Mouse (Mus musculus): Measurements from ENCODE around the gene Prune2.

The Prune2 gene

DNA sequence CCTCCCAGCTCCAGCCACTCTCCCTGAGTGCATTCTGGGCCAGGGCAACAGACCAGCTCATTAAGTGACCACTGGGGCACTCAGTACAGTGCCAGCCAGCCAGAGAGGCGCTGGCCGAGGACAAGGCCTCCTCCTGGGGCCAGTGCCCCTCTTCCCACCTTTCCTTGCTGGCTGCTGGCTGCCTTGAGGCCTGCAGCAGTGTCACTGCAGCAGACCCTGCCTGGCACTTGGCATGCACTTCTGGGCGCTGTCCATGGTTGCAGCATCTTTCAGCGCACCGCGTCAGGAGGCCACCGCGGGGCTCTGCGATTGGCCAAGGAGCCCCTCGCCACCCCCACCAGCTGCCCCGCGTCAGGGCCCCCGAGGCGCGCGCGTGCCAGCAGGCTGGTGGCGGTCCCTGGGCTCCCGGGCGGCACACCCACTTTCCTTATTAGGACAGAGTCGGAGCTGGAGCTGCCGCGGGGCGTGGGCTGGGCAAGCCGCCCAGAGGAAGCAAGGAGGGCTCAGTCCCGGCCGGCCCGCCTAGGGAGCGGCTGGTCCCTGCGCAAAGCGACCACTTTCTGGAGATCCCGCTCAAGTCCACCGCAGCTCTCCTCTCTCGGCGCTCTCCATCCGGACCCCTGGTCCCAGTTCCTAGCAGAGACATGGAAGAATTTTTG is at the start of gene Prune2:
Gene Prune2, plus strand, starts transcription at position 506 of the 659 bp plus-strand sequence.
- peak; percentile 52 for DNase-seq

DNA sequence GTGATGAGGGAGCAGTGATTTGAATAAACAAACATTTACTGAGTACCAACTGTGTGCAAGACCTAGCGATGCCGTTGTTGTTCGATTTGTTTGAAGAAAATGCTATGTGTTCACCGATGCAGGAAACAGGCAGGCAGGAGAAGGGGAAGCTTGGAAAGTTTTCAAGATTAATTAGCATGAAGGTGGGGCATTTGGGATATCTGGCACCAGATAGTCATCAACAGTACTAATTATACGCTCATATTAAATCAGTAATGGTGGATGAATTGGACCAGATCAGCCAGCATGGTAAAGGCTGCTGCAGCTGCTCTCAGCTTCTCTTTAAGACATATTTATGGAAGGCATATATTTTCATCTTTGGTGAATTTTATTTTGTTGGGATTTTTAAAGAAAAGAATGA is 44.4 kb upstream of the Prune2 start:
- DNase-seq, result no peak

DNA sequence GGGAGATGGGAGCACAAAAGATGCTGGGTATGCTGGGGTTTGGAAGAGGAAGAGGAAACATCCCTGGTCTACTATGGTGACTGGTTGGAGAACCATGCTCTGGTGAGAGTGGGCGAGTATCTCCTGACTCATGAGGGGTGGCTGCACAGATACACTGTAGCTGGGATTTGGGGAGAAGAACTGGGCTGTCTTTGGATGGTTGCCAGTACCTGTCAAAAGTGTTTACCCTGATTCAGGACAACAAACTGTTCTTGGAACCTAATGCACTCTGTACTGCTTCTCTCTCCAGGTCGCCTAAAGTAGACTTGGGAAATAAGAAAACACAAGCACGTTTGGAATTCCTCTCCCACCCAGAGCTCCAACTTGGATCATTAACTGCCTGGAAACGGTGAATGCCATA is 31.4 kb upstream of the Prune2 start:
- no peak for DNase-seq

DNA sequence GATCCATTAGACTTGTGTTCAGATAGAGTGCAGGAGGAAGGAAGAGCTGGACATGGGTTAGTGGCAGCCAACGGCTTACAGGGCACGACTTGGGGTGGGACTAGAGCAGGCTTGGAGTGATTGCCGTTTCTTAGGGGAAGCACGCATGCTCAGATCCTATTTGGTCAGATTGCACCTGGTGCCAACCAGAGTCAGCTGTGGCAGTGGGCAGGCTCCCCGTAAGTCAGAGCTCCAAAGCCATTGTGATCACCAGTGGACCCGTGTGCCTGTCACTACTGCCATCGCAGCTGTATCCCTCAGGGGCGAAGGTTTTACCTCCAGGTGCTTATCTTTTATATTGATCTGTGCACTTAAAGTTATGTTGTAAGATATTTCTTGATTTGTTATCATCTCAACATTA is 21.3 kb upstream of the Prune2 start:
- no peak for DNase-seq

DNA sequence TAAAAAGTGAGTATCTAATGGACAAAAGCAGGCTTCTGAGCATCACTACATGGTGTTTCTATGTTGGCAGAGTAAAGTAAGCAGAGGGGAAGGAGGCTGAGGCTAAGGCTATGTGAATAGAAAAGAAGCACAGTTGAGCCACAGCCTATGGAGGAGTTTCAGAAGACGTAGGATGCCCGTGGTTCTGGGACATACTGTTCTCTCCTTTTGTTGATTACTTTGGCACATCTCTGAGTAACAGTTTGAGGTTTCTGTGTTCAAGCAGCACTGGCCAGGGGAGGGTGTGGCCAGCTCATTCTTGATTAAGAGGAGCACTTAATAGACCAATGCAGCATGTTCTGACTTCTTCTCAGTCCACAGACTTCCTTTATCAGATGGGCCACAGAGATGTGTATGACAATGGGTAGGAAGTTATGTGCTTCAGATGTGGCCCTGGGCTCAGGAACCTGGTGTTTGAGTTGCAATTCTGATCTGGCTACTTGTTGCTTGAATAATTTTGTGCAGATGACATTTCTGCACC is 7.1 kb upstream of the Prune2 start:
- no peak for DNase-seq

DNA sequence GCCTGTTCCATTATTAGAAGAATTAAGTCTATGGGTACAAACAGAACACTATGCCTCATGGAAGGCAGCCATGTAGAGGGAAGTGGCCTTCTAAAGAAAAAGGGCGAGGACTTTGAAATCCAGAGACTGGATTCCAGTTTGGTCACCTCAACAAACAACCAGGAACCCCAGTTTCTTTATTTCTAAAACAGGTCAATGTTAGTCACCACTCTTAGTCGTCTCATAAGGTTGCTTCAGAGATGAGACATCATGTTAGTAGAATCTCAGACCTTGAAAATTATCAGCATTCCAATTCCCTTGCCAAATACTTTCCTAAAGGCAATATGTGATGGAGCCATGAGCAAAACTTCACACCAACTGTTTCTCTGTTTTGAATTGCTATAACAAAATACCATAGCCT is 6.6 kb upstream of the Prune2 start:
- no peak for DNase-seq

DNA sequence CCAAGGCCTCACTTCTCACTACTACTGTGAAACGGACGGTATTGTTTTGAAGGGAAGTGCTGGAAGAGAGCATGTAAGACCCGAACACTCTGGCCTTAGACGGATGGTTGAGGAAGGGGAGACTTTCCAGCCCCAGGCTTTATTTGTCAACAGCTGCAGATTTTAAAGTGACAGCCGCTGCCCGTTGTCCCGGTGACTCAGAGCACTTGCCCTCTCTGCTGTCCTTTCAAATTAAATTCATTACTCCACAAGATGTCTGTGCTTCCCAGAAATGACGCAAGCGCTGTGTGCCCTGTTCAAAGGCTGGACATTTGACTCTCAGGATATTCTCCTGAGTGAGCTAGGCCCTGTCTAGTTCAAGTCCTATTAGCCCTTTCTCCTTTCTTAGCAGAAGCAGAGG is 5.9 kb upstream of the Prune2 start:
- no peak for DNase-seq

DNA sequence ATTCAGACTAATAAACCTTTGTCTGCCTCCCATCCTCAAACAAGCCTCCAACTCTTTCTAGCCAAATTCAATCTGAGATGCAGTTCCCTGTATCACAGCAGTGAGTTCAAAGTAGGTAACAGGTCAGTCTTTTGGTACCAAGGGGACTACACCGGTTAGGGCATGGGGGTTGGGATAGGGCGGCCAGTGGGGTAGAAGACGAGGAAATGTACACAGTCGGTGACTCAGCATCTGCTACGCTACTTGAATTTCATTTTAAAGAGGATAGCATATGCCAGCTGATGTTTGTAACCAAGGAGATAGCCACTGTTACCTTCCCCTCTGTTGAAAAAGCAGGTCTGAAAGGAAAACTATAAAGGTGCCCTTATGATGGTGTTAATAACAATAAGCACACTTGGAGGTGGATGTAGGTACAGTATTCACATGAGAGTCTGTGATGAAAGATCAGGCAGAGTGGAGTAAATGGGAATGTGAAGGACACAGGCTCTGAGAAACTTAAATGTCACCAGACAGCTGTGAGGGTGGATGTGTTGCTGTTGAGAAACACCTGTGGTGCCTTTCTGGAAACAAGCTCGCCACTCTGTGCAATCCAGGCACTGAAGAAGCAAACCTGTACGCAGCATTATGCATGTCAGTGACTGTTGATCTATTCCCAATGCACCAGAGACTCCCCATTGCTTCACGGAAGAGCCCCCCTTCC is 5.1 kb upstream of the Prune2 start:
- no peak for DNase-seq

DNA sequence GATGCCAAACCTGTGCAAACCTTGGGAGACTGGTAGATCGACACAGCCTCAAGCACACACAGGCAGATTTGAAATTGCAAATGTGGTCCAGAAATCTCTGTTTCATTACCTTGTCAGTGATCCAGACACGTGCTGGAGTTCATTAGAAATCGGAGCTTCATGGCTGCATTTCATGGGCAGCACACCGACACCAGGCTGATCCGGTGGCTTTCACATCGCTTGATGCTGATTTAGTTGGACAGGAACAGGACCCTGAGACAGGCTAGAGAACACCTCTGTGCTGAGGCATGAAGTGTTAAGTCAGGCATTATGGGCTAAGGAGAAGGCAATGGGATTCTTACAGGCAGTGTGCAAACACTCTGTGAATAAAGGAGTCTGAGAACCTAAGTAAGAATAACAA is 1.2 kb upstream of the Prune2 start:
- no peak for DNase-seq

DNA sequence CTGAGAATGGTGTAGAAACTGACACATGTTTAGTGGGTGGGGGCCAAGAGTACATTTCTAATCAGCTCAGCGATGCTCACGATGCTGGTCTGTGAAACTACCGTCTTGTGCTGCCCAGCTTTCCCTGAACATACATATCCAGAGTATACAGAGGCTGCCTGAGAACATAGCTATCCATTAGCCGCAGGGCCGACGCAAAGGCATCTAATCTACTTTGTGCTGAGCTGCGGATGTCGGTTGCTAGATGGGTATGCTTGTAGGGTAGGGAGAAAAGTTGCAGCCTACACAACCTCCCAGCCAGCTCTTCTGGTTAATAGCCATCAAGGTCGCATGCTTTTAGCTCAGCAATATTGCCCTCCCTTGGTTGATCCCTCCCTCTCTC is 696 bp upstream of the Prune2 start:
- DNase-seq, result no peak

DNA sequence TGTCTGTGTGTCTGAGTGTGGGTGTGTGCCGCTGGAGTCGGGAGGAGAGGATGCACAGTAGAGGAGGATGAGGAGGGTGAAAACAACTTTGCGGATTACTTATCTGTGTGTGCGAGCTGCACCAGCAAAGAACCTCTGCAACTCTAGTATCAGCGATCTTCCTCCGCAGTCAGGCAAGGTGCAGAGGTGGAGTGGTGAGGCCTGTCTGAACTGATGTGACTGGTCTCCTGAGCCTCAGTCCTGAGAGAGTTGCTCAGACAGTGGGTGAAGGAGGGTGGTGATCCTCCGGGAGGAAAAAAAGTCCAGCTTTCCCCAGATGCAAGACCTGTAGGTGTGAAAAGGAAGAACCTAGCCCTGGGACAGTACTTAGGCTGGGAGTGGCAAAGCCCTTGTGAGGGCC is 401 bp downstream of the Prune2 start:
- DNase-seq, result no peak

DNA sequence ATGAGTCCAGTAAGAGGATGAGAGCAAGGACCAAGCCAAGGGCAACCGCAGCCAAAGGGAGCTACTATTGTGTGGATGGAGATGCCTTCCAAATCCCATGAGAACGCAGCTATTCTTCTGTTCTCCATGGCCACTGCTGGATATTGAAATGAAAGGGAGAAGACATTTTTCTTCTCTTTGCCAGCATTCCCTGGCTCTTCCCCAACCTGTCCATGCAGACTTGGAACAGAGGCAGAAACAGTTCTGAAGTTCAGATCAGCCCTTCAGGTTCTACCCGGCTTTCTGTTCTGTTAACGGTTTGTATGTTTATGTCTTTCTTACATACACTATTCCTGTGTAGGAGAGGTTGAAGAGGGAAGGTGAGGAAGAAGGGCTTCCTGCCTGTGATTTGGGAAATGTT is 3.1 kb downstream of the Prune2 start:
- DNase-seq, result no peak

DNA sequence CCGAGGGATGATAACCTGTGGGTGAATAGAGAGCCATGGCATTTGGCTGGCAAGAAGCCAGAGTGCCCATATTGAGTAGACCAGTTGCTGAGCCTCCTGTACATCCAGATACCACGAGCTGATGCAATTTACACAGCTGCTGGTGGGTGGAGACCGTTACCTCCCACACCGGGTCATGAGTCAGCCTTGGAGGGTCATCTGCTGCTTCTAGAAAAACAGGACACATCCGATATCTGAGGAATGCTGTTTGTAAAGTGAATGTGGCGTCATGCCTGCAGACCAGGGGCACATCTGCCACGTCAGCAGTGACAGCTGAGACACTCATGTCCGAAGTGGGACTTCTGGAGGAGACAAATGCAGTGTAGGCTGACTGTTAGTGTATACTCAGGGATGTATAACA is 3.6 kb downstream of the Prune2 start:
- DNase-seq, result no peak

DNA sequence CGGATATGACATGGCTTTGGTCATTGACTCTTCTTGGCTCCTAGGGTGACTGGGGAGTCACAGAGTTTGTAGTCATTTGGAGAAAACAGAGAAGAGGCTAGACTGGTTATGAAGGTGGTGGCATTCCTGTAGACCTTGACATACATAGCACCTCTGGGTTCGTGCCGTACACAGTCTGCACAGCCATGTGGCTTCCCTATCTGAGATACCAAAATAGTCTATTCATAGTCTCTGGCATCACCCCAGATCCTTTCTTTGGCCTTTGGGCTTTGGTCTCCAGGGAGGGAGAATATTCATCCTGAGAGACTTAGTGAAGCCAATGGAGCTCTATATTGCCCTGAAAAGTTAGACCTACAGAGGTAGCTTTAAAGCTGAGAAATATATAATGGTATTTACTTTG is 5.1 kb downstream of the Prune2 start:
- no peak for DNase-seq

DNA sequence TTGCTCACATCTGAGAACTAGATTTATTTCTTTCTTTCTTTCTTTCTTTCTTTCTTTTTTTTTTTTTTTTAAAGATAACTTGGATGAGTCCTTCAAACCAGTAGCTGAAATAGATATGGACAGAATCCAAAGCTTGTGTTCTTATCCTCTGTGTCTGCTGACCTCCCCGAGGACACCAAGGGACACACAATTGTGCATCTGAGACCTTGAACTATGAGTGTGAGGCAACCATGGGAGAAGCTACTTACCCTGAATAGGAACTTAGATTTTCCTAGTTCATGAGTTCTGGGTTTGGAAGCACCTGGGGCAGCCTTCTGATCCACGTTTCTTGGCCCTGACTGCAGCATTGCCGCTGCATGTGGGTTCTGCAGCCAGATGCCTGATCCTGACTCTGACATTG is 7.3 kb downstream of the Prune2 start:
- no peak for DNase-seq

DNA sequence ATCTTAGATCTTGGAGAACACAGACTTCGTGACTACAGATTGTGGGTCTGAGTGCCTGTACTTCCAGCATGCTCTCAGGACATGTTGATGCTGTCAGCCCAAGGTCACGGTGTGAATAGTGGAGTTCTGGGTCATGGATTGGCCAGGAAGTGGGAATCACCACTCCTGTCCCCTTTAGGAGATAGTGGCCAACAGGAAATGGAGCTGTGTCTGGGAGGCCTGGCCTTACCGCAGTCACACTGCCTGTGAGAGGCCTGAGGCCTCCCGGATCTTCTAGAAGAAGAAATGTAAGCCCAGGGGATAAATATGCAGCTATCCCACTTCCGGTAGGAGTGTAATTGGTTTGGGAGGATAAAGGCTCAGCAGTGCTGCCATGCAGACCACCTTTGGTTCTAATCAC is 12.8 kb downstream of the Prune2 start:
- no peak for DNase-seq

DNA sequence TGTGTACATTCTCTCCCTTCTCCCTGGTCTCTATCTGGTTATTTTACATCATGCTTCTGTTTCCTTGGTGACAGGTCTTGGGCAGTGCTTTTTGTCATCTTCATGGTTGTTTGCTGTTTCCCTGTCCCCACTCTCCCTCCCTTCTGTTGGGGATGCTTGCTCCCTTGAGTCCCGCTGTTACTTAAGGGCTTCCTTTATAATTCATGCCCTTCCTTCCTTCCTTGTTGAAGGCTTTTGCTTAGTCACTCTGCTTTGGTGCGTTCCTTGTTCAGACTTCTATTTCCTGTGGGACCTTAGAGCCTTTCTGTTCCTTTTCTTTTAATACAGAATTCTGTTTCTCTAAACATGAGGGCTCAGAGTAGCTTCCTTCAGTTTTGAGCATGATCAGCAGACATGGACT is 14.7 kb downstream of the Prune2 start:
- DNase-seq, result no peak

DNA sequence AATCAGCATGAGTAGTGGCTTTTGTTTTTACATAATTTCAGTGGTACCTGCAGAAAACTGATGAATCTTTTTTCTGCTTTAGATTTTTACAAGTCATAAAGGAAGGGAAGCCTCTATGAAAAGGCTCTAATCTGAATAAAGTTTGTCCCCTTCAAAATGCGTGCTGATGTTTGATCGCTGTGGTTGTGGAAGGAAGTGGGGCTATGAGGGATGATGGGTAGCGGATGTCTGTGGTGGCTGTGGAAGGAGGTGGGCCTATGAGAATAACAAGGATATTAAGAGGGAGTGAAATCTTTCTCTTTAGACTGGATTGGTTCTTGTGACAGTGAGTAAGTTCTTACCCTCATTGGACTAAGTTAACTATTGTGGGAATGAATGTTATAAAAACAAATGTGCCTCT is 23.0 kb downstream of the Prune2 start:
- DNase-seq, result no peak

DNA sequence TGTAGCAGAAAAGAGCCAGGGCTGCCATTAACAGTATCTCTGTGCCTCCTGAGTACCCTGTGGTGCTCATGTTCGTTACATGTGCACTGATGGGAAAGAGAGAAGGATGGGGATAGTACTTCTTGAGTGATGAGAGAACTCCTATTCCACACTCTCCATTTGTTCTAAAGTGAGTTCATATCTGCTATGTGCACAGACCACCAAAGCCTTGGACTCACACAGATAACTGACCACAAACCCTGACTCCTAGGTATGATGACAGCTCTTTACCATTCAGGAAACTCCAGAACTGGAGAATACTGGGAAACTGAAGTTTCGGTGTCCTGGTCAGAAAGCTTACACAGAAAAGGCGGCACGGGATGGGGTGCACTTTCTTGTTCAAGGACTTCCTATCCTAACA is 25.8 kb downstream of the Prune2 start:
- no peak for DNase-seq

DNA sequence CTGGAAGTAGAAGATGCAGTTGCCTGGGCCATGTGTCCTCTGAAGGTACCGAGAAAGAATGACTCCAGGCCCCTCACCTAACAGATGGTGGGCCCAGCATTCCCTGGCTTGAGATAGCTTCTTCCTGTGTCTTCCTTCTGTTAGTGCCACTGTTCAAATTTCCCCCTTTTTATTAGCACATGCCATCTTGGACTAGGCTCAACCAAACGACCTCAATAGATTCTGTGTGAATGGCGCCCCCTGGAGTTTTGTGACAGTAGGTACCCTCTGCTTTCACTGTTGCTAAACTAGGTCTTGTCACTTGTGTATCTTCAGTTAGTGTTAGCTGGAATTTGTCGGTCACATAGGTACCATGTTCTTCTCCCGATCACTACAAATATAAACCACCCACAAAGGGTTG is 29.0 kb downstream of the Prune2 start:
- peak; percentile 22 for DNase-seq

DNA sequence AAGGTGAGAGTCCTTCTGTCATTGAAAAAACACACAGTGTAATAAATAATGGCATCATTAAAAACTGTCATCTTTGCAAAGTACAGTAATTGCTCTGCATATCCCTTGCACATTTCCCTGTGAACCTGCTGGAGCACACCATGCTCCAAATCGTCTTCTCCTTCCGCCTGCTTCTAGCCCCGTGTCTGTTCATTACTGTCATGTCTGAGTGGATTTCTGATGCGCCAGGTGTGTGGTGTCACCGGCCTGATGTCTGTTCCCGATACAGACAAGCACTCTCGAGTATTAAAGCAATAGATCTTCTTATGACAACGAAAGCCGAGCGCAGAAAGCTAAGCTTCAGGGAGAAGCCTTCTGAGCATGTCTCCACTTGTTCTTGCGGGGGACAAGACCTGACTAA is 32.1 kb downstream of the Prune2 start:
- DNase-seq, result no peak

DNA sequence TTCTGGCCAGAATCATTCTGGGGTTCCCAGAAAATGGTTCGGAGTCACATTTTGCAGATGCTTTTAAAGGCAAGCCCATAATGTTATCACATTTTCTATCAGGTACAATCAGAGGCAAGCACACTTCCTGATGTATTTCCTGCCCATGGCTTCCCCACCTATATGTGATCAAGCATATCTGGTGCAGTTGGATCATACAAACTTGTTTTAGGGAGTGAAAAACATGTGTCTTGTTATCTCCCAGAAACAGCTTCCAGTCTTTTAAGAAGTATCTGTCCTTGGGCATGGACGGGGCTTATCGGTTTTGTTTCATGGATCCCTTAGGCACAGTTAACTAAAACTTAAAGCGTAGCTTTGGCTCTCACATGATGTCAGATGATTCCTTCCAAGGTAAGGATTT is 36.2 kb downstream of the Prune2 start:
- no peak for DNase-seq

DNA sequence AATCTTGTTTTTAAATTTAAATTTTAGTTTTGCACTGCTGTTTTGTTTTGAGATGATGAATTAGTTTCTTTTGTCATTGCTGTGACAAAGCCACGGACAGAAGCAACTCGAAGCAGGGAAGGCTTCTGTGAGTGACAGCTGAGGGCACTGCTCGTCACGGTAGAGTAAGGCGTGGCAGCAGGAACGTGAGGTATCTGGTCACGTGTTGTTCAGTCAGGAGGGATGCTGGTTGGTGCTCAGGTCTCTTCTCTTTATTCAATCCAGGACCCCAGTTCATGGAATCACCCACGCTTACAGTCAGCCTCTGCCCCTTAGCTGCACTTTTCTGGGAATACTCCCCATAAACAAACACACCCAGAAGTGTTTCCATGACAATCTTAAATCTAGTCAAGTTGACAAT is 38.3 kb downstream of the Prune2 start:
- DNase-seq, result no peak

DNA sequence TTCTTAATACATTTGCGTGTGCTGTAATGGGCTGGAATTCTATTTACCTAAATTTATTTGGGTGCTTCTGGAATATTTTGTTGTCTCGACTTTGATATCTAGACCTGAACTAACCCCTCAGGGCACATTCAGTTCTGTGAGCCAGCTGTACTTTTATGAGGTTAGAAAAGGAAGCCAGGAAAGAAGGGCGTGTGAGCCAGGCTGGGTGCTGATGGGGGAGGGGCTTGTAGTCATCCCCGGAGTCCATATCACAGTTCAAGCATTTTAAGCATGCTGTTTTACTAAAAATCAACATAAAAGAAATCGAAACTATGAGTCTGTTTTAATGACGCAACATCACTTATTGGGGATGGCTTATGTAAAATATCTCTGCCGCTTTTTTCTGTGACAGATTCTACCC is 42.0 kb downstream of the Prune2 start:
- no peak for DNase-seq
